ENCODE assay signal across 1 mouse cellular context in the genomic region with DNA sequence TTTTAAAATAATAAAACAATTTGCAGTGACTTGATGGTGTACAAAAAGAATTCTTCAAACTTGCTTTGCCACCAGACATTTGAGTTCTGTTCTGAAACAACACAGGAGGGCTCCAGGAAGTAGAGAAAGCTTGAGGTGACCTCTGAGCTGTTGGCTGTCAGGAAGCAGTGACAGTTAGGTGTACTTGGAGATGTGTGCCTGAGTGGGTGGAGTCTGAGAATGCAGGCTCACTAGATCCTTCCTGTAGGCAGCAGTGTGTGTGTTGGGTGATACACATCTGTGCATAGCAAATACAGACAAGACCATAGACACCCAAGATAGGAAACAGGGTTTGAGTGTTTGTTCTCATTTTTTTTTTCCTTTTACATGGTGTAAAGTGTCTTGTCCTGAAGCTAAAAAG.
TF ChIP-seq lines count a peak whose summit lies in the region.

No protein-coding gene starts in this region.

TF ChIP-seq in MEL, 35 proteins besides CTCF, POLR2A, EP300 and RAD21 (continued from another document):
- TF ChIP-seq CHD2 (IDR thresholded peaks at IDR 0.05; ENCODE audit: low read length) = no peak
- TF ChIP-seq TBP (IDR thresholded peaks at IDR 0.05; ENCODE audit: low read depth, low read length) = no peak
- TF ChIP-seq MAFK (IDR thresholded peaks at IDR 0.05; ENCODE audit: borderline replicate concordance, low read depth, low read length) = no peak
- TF ChIP-seq NRF1 (IDR thresholded peaks at IDR 0.05; ENCODE audit: insufficient read depth, low read depth, low read length, poor library complexity, severe bottlenecking) = peak; percentile 16; the same call in 1 of the 2 replicates
- no peak for TF ChIP-seq GABPA (IDR thresholded peaks at IDR 0.05; ENCODE audit: low read depth, low read length)
- 0 out of 2 replicates have a peak, but pooled peaks have one; percentile 22 for TF ChIP-seq MXI1 (IDR thresholded peaks at IDR 0.05; ENCODE audit: low read depth, low read length)
- TF ChIP-seq BHLHE40 (IDR thresholded peaks at IDR 0.05; ENCODE audit: borderline replicate concordance, low read depth, low read length) = no peak
- TF ChIP-seq USF2 (IDR thresholded peaks at IDR 0.05; ENCODE audit: borderline replicate concordance in 1 of 2, insufficient read depth in 1 of 2, low read depth in 1 of 2, low read length in 2 of 2) = no peak
- TF ChIP-seq RCOR1 (IDR thresholded peaks at IDR 0.05; ENCODE audit: low read depth, low read length) = no peak
- no peak for TF ChIP-seq NELFE (IDR thresholded peaks at IDR 0.05; ENCODE audit: low read depth, low read length)
